Mouse (Mus musculus): ENCODE results near the gene Rab3d.

DNA sequence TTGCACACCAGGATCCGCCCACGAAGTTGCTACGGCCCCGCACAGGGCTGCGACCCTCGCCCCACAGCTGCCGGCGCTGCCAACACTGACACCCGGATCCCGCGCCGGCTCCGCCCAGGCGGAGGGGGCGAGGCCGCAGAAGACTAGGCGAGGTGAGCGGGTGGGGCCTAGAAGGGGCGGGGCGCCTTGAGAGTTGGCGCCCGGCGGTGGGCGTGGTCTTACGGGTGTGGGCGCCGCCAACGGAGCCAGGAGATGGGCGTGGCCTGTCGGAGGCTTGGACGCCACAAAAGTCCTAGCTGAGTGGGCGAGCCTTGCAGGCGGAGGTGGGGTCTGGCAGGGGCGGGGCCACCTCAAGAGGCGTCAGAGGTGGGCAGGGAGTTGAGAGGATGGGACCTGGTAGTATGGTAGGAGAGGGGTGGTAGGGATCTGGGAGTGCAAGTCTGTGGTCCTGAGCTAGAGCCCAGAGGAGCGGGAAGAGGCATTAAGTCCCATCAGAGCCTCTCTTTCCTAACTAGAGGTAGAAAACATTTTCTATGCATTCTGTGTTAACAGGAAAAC lies at the start of gene Rab3d:
- TF ChIP-seq MAFK (IDR thresholded peaks at IDR 0.05; ENCODE audit: insufficient read depth, low read depth, low read length) (no peak), ZC3H11A (IDR thresholded peaks at IDR 0.05; ENCODE audit: borderline replicate concordance, low read depth, low read length) (no peak), ZNF384 (IDR thresholded peaks at IDR 0.05; ENCODE audit: low read depth, low read length) (no peak), HCFC1 (IDR thresholded peaks at IDR 0.05; ENCODE audit: borderline replicate concordance, insufficient read depth, low read length) (no peak)

Data from ES-E14 (cell line).